Mouse (Mus musculus): ENCODE data around the gene Cox7a1. TPM values are rescaled to one million over a fixed set of nuclear protein-coding genes. Genes with fewer than 3 reads are reported as not detected.

Gene Cox7a1
- polyA plus RNA-seq (2012; rRNA removed), result 76.0 and 141 TPM in 2 replicates

DNA sequence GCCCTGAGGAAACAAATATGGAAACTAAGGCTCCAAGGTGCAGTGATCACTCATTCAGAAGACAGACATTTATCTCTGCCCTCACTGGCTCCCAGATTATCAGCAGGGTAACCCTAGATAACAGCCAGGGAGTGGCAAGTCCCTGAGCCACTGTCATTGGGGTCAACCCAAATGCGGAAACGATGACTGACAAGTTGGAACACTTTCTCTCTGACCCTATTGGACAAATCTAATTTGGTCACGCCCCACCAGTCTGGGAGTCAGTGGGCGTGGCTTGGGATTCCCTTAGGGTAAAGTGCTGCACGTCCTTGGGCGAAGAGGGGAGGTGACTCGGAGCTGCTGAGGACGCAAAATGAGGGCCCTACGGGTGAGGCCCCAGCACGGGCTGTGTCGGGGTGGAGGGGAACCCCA lies at the start of gene Cox7a1:
Gene Cox7a1, plus strand, starts transcription at position 266 of the 411 bp plus-strand sequence.
- peak within 1 kb of the TSS; percentile 58 for H3K27ac ChIP-seq (ENCODE audit: insufficient read depth, low read depth, low read length)
- no peaks in the 10 kb centered on the region for H3K27me3 ChIP-seq (replicated peaks; ENCODE audit: control insufficient read depth, insufficient read depth, low read length)
- H3K36me3 ChIP-seq (ENCODE audit: control insufficient read depth, insufficient read depth, low read length), result no peaks in the 10 kb centered on the region; the same call in 1 of the 2 replicates
- under 1% methylated on average over 11 of the region's 11 CpGs for WGBS
- peak within 1 kb of the TSS; percentile 53 for H3K4me3 ChIP-seq (ENCODE audit: insufficient read depth, low read depth, low read length)
- peak; percentile 17 for TF ChIP-seq POLR2A (IDR thresholded peaks at IDR 0.05; ENCODE audit: low read depth, low read length)
- no peak for TF ChIP-seq CTCF (conservative IDR thresholded peaks at IDR 0.05; ENCODE audit: insufficient read depth, insufficient read length, low read depth, low read length)
- DNase-seq, result peak; percentile 96
- peaks cover 5% of the 10 kb centered on the region; the same call in 1 of the 2 replicates for H3K4me1 ChIP-seq (ENCODE audit: control insufficient read depth, insufficient read depth, low read length)

DNA sequence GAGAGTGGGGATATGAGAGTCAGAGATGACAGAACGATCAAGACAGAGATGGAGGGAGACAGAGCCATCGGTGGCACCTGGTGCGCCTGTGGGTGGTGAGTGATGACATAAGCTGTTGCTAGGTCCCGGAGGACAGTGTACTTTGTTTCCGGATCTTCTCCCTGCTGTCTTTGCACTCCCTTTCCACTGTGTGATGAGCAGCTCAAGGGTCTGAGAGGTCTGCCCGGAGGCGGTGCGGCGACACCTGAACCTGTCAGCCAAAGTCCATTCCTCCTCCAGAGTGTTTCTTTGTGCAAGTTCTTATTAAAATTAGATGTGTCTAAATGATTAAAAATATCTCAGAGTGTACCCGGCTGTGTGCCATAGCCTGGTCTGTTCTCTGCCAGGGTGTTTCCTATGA lies 47.1 kb upstream of the Cox7a1 start:
- peak; percentile 62 for DNase-seq
- Histone ChIP-seq H3K27ac (ENCODE audit: insufficient read depth, low read depth, low read length) (no peak overlapping the region), H3K27me3 (replicated peaks; ENCODE audit: control insufficient read depth, insufficient read depth, low read length) (no peaks in the 10 kb centered on the region), H3K4me3 (ENCODE audit: insufficient read depth, low read depth, low read length) (no peak overlapping the region), H3K36me3 (ENCODE audit: control insufficient read depth, insufficient read depth, low read length) (no peaks in the 10 kb centered on the region), H3K4me1 (ENCODE audit: control insufficient read depth, insufficient read depth, low read length) (no peaks in the 10 kb centered on the region)
- 66% methylated on average over 10 of the region's 10 CpGs for WGBS
- TF ChIP-seq CTCF (conservative IDR thresholded peaks at IDR 0.05; ENCODE audit: insufficient read depth, insufficient read length, low read depth, low read length) (no peak), POLR2A (IDR thresholded peaks at IDR 0.05; ENCODE audit: low read depth, low read length) (no peak)

DNA sequence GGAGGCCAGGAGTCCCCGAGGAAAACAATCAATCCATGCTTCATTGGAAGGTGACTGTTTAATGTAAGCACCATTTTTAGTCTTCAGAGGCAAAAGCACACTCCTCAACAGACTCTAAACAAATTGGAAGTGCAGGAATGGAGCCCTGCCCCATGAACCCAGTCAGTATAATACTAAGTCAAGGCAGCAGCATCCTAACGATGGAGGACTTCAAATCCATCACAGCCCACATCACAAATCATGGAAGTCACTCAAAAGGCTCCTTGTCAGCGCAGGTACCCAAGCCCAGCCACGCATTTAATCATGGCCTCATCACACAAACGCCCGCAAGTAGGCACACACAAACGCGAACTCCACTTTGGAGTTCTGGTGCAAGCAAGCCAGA lies 40.8 kb upstream of the Cox7a1 start:
- 13% methylated on average over 8 of the region's 8 CpGs for WGBS
- TF ChIP-seq CTCF (conservative IDR thresholded peaks at IDR 0.05; ENCODE audit: insufficient read depth, insufficient read length, low read depth, low read length), result no peak
- no peak overlapping the region for H3K27ac ChIP-seq (ENCODE audit: insufficient read depth, low read depth, low read length)

DNA sequence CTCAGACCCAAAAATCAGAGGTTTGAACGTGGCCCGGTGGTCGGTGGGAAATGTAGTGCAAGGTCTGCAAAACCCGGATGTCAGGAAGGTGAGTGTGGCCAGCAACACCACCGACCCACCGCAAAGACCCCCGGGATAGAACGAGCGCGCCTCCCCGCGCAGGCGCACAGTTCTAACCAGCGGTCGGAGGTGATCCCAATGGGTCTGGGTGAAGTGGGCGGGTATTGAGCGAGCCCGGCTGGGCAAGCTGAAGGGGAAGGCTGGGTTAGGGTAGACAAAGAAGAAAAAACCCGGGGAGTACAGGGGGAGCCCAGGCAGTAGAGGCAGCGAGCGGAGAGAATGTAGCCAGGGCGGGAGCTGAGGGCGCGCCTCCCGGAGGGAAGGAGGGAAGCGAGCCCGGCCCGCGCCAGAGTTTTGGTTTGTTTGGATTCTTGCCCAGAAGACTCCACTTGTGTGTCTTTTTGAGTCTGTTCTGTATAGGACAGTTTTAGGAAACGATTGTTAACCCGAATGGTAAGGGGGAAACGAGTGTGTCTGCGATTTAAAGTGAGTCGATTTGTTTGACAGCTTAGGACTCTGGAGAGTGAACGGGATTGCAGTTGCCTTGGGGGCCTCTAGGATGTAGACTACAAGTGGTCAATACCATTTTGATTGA lies 40.3 kb upstream of the Cox7a1 start:
- no peak for TF ChIP-seq POLR2A (IDR thresholded peaks at IDR 0.05; ENCODE audit: low read depth, low read length)
- TF ChIP-seq CTCF (conservative IDR thresholded peaks at IDR 0.05; ENCODE audit: insufficient read depth, insufficient read length, low read depth, low read length), result no peak
- Histone ChIP-seq H3K36me3 (ENCODE audit: control insufficient read depth, insufficient read depth, low read length) (no peaks in the 10 kb centered on the region), H3K4me1 (ENCODE audit: control insufficient read depth, insufficient read depth, low read length) (no peaks in the 10 kb centered on the region), H3K4me3 (ENCODE audit: insufficient read depth, low read depth, low read length) (peak overlapping the region; percentile 42), H3K27me3 (replicated peaks; ENCODE audit: control insufficient read depth, insufficient read depth, low read length) (no peaks in the 10 kb centered on the region), H3K27ac (ENCODE audit: insufficient read depth, low read depth, low read length) (no peak overlapping the region)
- peak; percentile 52 for DNase-seq
- 1% methylated on average over 35 of the region's 35 CpGs for WGBS

More for the DNA sequence above, 40.8 kb upstream of the Cox7a1 start:
- DNase-seq, result no peak
- peak overlapping the region; percentile 42 for H3K4me3 ChIP-seq (ENCODE audit: insufficient read depth, low read depth, low read length)
- no peaks in the 10 kb centered on the region for H3K27me3 ChIP-seq (replicated peaks; ENCODE audit: control insufficient read depth, insufficient read depth, low read length)
- H3K36me3 ChIP-seq (ENCODE audit: control insufficient read depth, insufficient read depth, low read length), result no peaks in the 10 kb centered on the region
- H3K4me1 ChIP-seq (ENCODE audit: control insufficient read depth, insufficient read depth, low read length), result no peaks in the 10 kb centered on the region

DNA sequence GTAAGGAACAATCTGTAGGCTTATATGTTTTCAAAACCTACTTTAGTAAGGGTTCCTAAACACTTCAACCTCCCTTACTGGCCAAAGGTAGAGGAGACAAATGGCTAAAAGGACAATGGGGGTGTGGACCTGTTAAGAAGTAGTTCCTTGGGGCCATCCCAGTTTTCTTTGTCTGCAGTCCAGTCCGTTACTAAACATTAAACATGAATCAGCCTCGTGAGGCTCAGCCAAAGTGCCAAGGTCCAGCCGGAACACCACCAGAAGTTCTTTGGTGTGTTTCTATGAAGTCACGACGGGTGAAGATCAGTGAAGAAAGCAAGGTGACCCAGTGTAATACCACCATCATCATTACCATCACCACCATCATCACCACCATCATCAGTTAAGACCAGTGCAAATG lies 36.9 kb upstream of the Cox7a1 start:
- Histone ChIP-seq H3K4me1 (ENCODE audit: control insufficient read depth, insufficient read depth, low read length) (no peaks in the 10 kb centered on the region), H3K27me3 (replicated peaks; ENCODE audit: control insufficient read depth, insufficient read depth, low read length) (no peaks in the 10 kb centered on the region), H3K27ac (ENCODE audit: insufficient read depth, low read depth, low read length) (no peak overlapping the region), H3K36me3 (ENCODE audit: control insufficient read depth, insufficient read depth, low read length) (peaks cover 2% of the 10 kb centered on the region; the same call in 1 of the 2 replicates), H3K4me3 (ENCODE audit: insufficient read depth, low read depth, low read length) (no peak overlapping the region)
- 74% methylated on average over 5 of the region's 5 CpGs for WGBS
- peak; percentile 85 for DNase-seq
- TF ChIP-seq CTCF (conservative IDR thresholded peaks at IDR 0.05; ENCODE audit: insufficient read depth, insufficient read length, low read depth, low read length) (no peak), POLR2A (IDR thresholded peaks at IDR 0.05; ENCODE audit: low read depth, low read length) (no peak)

DNA sequence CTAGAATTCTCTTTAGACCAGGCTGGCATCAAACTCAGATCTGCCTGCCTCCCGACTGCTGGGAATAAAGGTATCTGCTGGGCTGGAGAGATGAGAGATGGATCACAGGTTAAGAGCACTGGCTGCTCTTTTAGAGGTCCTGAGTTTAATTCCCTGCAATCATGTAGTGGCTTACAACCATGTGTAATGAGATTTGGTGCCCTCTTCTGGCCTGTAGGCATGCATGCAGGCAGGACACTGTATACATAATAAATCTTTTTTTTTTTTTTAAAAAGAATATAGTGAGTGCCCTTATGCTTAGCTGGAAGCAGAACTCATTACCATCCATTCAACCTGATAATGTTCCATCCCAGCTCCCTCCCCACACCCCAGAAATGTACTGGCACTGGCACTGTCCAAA lies 29.9 kb upstream of the Cox7a1 start:
- 100% methylated on average over 1 of the region's 1 CpGs for WGBS
- H3K36me3 ChIP-seq (ENCODE audit: control insufficient read depth, insufficient read depth, low read length), result peaks cover 6% of the 10 kb centered on the region
- no peak overlapping the region for H3K27ac ChIP-seq (ENCODE audit: insufficient read depth, low read depth, low read length)
- TF ChIP-seq POLR2A (IDR thresholded peaks at IDR 0.05; ENCODE audit: low read depth, low read length) (no peak), CTCF (conservative IDR thresholded peaks at IDR 0.05; ENCODE audit: insufficient read depth, insufficient read length, low read depth, low read length) (no peak)
- H3K27me3 ChIP-seq (replicated peaks; ENCODE audit: control insufficient read depth, insufficient read depth, low read length), result no peaks in the 10 kb centered on the region
- no peak overlapping the region for H3K4me3 ChIP-seq (ENCODE audit: insufficient read depth, low read depth, low read length)
- no peak for DNase-seq
- H3K4me1 ChIP-seq (ENCODE audit: control insufficient read depth, insufficient read depth, low read length), result no peaks in the 10 kb centered on the region

DNA sequence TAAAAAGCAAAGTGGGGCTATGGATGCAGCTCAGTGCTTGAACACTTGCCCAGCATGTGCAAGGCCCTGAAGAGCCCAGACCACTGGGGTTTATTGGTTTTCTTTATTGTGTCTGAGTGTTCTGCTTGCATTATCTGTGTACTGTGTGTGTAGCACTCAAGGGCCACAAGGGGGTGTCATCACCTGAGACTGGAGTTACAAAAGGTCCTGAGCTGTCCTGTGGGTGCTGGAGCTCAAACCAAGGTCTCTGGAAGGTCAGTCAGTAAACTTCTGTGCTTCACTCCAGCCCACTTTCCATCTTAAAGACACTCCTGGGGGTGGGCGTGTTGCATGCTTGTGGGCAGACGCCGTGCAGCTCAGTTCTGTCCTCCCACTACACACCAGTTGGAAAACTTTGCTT lies 28.4 kb upstream of the Cox7a1 start:
- 93% methylated on average over 3 of the region's 3 CpGs for WGBS

More for the DNA sequence above, 28.4 kb upstream of the Cox7a1 start:
- no peaks in the 10 kb centered on the region for H3K27me3 ChIP-seq (replicated peaks; ENCODE audit: control insufficient read depth, insufficient read depth, low read length)
- H3K27ac ChIP-seq (ENCODE audit: insufficient read depth, low read depth, low read length), result no peak overlapping the region
- TF ChIP-seq CTCF (conservative IDR thresholded peaks at IDR 0.05; ENCODE audit: insufficient read depth, insufficient read length, low read depth, low read length) (no peak), POLR2A (IDR thresholded peaks at IDR 0.05; ENCODE audit: low read depth, low read length) (no peak)
- no peak overlapping the region for H3K4me3 ChIP-seq (ENCODE audit: insufficient read depth, low read depth, low read length)
- H3K36me3 ChIP-seq (ENCODE audit: control insufficient read depth, insufficient read depth, low read length), result peaks cover 4% of the 10 kb centered on the region
- DNase-seq, result no peak
- H3K4me1 ChIP-seq (ENCODE audit: control insufficient read depth, insufficient read depth, low read length), result no peaks in the 10 kb centered on the region

Data from kidney, adult 2 months (tissue).